Mouse (Mus musculus) small intestine, adult 2 months (tissue): ENCODE measurements around the gene Sult2b1.
A peak's percentile ranks its signal among the peaks of the same experiment; 100 is the strongest.

ENCODE experiments used
- CTCF ChIP-seq: fragments of 200-500 bp; IDR thresholded peaks from 2 replicates; pipeline ENCODE4 v1.5.1; 2012; ENCODE audit warnings: low read depth, mild to moderate bottlenecking, control low read depth, inconsistent platforms, low read length, moderate library complexity, mixed read lengths; ENCODE audit not compliant: insufficient replicate concordance, insufficient read length; ENCODE audit errors: extremely low read depth
- POLR2A ChIP-seq: fragments of 200-500 bp; IDR thresholded peaks from 2 replicates; pipeline ENCODE4 v1.6.1; 2012; ENCODE audit warnings: low read depth, mild to moderate bottlenecking, control low read depth, inconsistent platforms, low read length, moderate library complexity

GRCm38 (mm10) chr7:45717918-45718297 is 66.6 kb downstream of the Sult2b1 start, which contains the start of gene Sphk2:
- TF ChIP-seq POLR2A (peak; percentile 80), CTCF (no peak)
